Mouse (Mus musculus) liver, embryonic 14.5 days (tissue): ENCODE results near the gene Atxn1.

Experiments used
- CTCF ChIP-seq: IDR thresholded peaks from 2 replicates; pipeline ENCODE4 v1.5.1; 2016; ENCODE audit warnings: antibody characterized with exemption, low read depth, control low read depth
- EP300 ChIP-seq: IDR thresholded peaks from 2 replicates; pipeline ENCODE4 v1.6.1; 2016; ENCODE audit warnings: antibody characterized with exemption, low read depth

- TF ChIP-seq EP300 (no peak), CTCF (no peak)
These were observed 103.7 kb downstream of the Atxn1 start for GRCm38 (mm10) chr13:45861098-45861580.
